Mouse (Mus musculus): ENCODE data around the gene Syce1. TPM values are rescaled to one million over a fixed set of nuclear protein-coding genes. Genes with fewer than 3 reads are reported as not detected.

Syce1 gene
- total and polyA plus RNA-seq, 3 experiments: not detected

- H3K4me1 ChIP-seq (ENCODE audit: control insufficient read depth in 1 of 2, insufficient read depth in 2 of 2, low read length in 2 of 2): peaks cover 3 to 9% of the 10 kb centered on the region in 2 experiments; a peak in 2 of 4 replicates
- peaks cover 4 to 8% of the 10 kb centered on the region in 2 experiments for H3K27me3 ChIP-seq (ENCODE audit: control insufficient read depth in 1 of 2, insufficient read depth in 2 of 2, low read length in 2 of 2)
- TF ChIP-seq GABPA (IDR thresholded peaks at IDR 0.05; ENCODE audit: low read depth, low read length): no peak
- DNase-seq (ENCODE audit: low read depth, low spot score): no peak
- H3K27ac ChIP-seq (ENCODE audit: control insufficient read depth, low read depth, low read length): no peak overlapping the region
- no peak overlapping the region for H3K9ac ChIP-seq (ENCODE audit: control insufficient read depth, low read depth, low read length, poor library complexity, severe bottlenecking)
- no peaks in the 10 kb centered on the region for H3K79me2 ChIP-seq (ENCODE audit: control insufficient read depth, insufficient read depth, low read length, poor library complexity)
- no peaks in the 10 kb centered on the region; a peak in 1 of 4 replicates for H3K36me3 ChIP-seq (ENCODE audit: control insufficient read depth in 1 of 2, insufficient read depth in 2 of 2, low read length in 2 of 2)
- H3K9me3 ChIP-seq (replicated peaks; ENCODE audit: insufficient read depth, low read length): no peaks in the 10 kb centered on the region
- H3K4me3 ChIP-seq (ENCODE audit: control insufficient read depth in 1 of 2, insufficient read depth in 1 of 2, low read depth in 2 of 2, low read length in 2 of 2): no peak overlapping the region
Measured at GRCm38 (mm10) chr7:140835758-140836087, 48.1 kb upstream of the Syce1 start.

- no peak within 1 kb of the TSS for H3K4me3 ChIP-seq (ENCODE audit: control insufficient read depth in 1 of 2, insufficient read depth in 1 of 2, low read depth in 2 of 2, low read length in 2 of 2)
- H3K27ac ChIP-seq (ENCODE audit: control insufficient read depth, low read depth, low read length): no peak within 1 kb of the TSS
- no peaks in the 10 kb centered on the region; a peak in 1 of 4 replicates for H3K36me3 ChIP-seq (ENCODE audit: control insufficient read depth in 1 of 2, insufficient read depth in 2 of 2, low read length in 2 of 2)
- H3K9me3 ChIP-seq (replicated peaks; ENCODE audit: insufficient read depth, low read length): no peaks in the 10 kb centered on the region
- no peaks in the 10 kb centered on the region for H3K79me2 ChIP-seq (ENCODE audit: control insufficient read depth, insufficient read depth, low read length, poor library complexity)
- H3K9ac ChIP-seq (ENCODE audit: control insufficient read depth, low read depth, low read length, poor library complexity, severe bottlenecking): no peak within 1 kb of the TSS
- no peak for DNase-seq (ENCODE audit: low read depth, low spot score)
- H3K4me1 ChIP-seq (ENCODE audit: control insufficient read depth in 1 of 2, insufficient read depth in 2 of 2, low read length in 2 of 2): peaks cover 3 to 9% of the 10 kb centered on the region in 2 experiments; a peak in 2 of 4 replicates
- TF ChIP-seq TBP (IDR thresholded peaks at IDR 0.05; ENCODE audit: low read depth, low read length) (no peak), SIN3A (IDR thresholded peaks at IDR 0.05; ENCODE audit: low read length) (no peak), BHLHE40 (IDR thresholded peaks at IDR 0.05; ENCODE audit: borderline replicate concordance, low read depth, low read length) (no peak), CHD2 (IDR thresholded peaks at IDR 0.05; ENCODE audit: low read length) (no peak), MYB (IDR thresholded peaks at IDR 0.05; ENCODE audit: low read depth, low read length) (no peak), E2F4 (IDR thresholded peaks at IDR 0.05; ENCODE audit: borderline replicate concordance, low read depth, low read length) (no peak), SMC3 (IDR thresholded peaks at IDR 0.05; ENCODE audit: low read depth, low read length) (no peak), USF1 (IDR thresholded peaks at IDR 0.05; ENCODE audit: low read depth, low read length) (no peak), MXI1 (IDR thresholded peaks at IDR 0.05; ENCODE audit: low read depth, low read length) (no peak), POLR2AphosphoS2 (IDR thresholded peaks at IDR 0.05; ENCODE audit: low read length) (no peak), ETS1 (IDR thresholded peaks at IDR 0.05; ENCODE audit: low read depth, low read length) (no peak), ZKSCAN1 (IDR thresholded peaks at IDR 0.05; ENCODE audit: low read depth, low read length) (no peak), ZC3H11A (IDR thresholded peaks at IDR 0.05; ENCODE audit: low read depth, low read length) (no peak), MAFK (IDR thresholded peaks at IDR 0.05; ENCODE audit: borderline replicate concordance, low read depth, low read length) (no peak)
- peaks cover 6 to 13% of the 10 kb centered on the region in 2 experiments for H3K27me3 ChIP-seq (ENCODE audit: control insufficient read depth in 1 of 2, insufficient read depth in 2 of 2, low read length in 2 of 2)
Measured at GRCm38 (mm10) chr7:140834968-140835757, 47.5 kb upstream of the Syce1 start, which contains the start of gene Urah. Gene Urah, plus strand, starts transcription at chr7:140835018.

All from MEL (cell line).